Mouse (Mus musculus) intestine, postnatal 0 days (tissue): Measurements from ENCODE around the gene Hsd17b3. TPM values are rescaled to one million over a fixed set of nuclear protein-coding genes. Genes with fewer than 3 reads are reported as not detected.

ENCODE experiments used
- ATAC-seq: fragments of 200-750 bp; cut with Nextera tagmentation; 2 replicates; pipeline ENCODE4 v1.8.0; 2017; ENCODE audit warnings: mild to moderate bottlenecking, moderate TSS enrichment, moderate library complexity
- H3K27ac ChIP-seq: fragments of 300-500 bp; sonication (generic); 2 replicates; pipeline ENCODE4 v1.5.1; 2014; ENCODE audit warnings: mild to moderate bottlenecking, low read depth, low read length, moderate library complexity
- H3K27me3 ChIP-seq: fragments of 300-500 bp; sonication (generic); replicated peaks from 2 replicates; pipeline ENCODE4 v1.6.1; 2014; ENCODE audit warnings: low read length, mixed read lengths; ENCODE audit not compliant: control insufficient read depth, insufficient read depth
- H3K36me3 ChIP-seq: fragments of 300-500 bp; sonication (generic); 2 replicates; pipeline ENCODE4 v1.6.1; 2014; ENCODE audit warnings: mild to moderate bottlenecking, moderate library complexity; ENCODE audit not compliant: control insufficient read depth, insufficient read depth
- H3K4me1 ChIP-seq: fragments of 300-500 bp; sonication (generic); replicated peaks from 2 replicates; pipeline ENCODE4 v1.6.1; 2014; ENCODE audit warnings: antibody characterized with exemption, low read length, mixed read lengths; ENCODE audit not compliant: control insufficient read depth, insufficient read depth
- H3K4me2 ChIP-seq: fragments of 300-500 bp; sonication (generic); replicated peaks from 2 replicates; pipeline ENCODE4 v1.6.1; 2014; ENCODE audit warnings: low read depth, mild to moderate bottlenecking, moderate library complexity
- H3K4me3 ChIP-seq: fragments of 300-500 bp; sonication (generic); 2 replicates; pipeline ENCODE4 v1.5.1; 2014; ENCODE audit warnings: low read depth, low read length
- H3K9ac ChIP-seq: fragments of 300-500 bp; sonication (generic); 2 replicates; pipeline ENCODE4 v1.6.1; 2014; ENCODE audit warnings: mild to moderate bottlenecking, low read depth, low read length
- H3K9me3 ChIP-seq: fragments of 300-500 bp; sonication (generic); 2 replicates; pipeline ENCODE4 v1.6.1; 2016; ENCODE audit warnings: mixed run types; ENCODE audit not compliant: control insufficient read depth
- CTCF ChIP-seq: sonication (generic); IDR thresholded peaks from 2 replicates; pipeline ENCODE4 v1.5.1; 2016; ENCODE audit warnings: low read depth, mild to moderate bottlenecking, control low read depth, antibody characterized with exemption, moderate library complexity
- WGBS: fragments of 180-500 bp; shearing (Covaris S2); extraction: QIAGEN DNeasy Blood & Tissue Kit; methylation state at CpG from one replicate; pipeline ENCODE4 v1.1.7; 2014; 5-methylcytosine and 5-hydroxymethylcytosine counted together
- polyA plus RNA-seq: library from polyadenylated mRNA; unstranded; fragments of >200 nt; fragmentation: Nextera tagmentation; extraction: Ambion mirVana; gene quantifications from 2 replicates; pipeline ENCODE4 v1.2.1, GENCODE M21; 2015

The Hsd17b3 gene
- polyA plus RNA-seq, 1 experiment from 2014 or later: 0.31 TPM

GRCm38 (mm10) chr13:64091006-64091405, 2.0 kb upstream of the Hsd17b3 start:
- 84% methylated on average over 7 of the region's 7 CpGs for WGBS
- TF ChIP-seq CTCF: no peak
- Histone ChIP-seq H3K36me3 (no peaks in the 10 kb centered on the region), H3K27ac (no peak overlapping the region), H3K27me3 (no peaks in the 10 kb centered on the region), H3K4me2 (no peak overlapping the region), H3K9me3 (no peaks in the 10 kb centered on the region), H3K9ac (no peak overlapping the region), H3K4me1 (no peaks in the 10 kb centered on the region), H3K4me3 (no peak overlapping the region)
- ATAC-seq: no peak

GRCm38 (mm10) chr13:64090278-64090677, 1.2 kb upstream of the Hsd17b3 start:
- Histone ChIP-seq H3K4me2 (no peak overlapping the region), H3K4me3 (no peak overlapping the region), H3K27me3 (no peaks in the 10 kb centered on the region), H3K27ac (no peak overlapping the region), H3K9ac (no peak overlapping the region), H3K9me3 (no peaks in the 10 kb centered on the region), H3K4me1 (no peaks in the 10 kb centered on the region), H3K36me3 (no peaks in the 10 kb centered on the region)
- 54% methylated on average over 5 of the region's 5 CpGs for WGBS
- no peak for ATAC-seq
- no peak for TF ChIP-seq CTCF

- WGBS: 73% methylated on average over 7 of the region's 7 CpGs
- Histone ChIP-seq H3K9me3 (no peaks in the 10 kb centered on the region), H3K27ac (no peak overlapping the region), H3K4me2 (no peak overlapping the region), H3K9ac (no peak overlapping the region), H3K4me1 (no peaks in the 10 kb centered on the region), H3K4me3 (no peak overlapping the region), H3K36me3 (no peaks in the 10 kb centered on the region), H3K27me3 (no peaks in the 10 kb centered on the region)
- no peak for TF ChIP-seq CTCF
- no peak for ATAC-seq
Observed at GRCm38 (mm10) chr13:64088057-64088456, 973 bp downstream of the Hsd17b3 start.

GRCm38 (mm10) chr13:64086036-64086435, 3.0 kb downstream of the Hsd17b3 start:
- Histone ChIP-seq H3K4me1 (no peaks in the 10 kb centered on the region), H3K9me3 (no peaks in the 10 kb centered on the region), H3K27ac (no peak overlapping the region), H3K27me3 (no peaks in the 10 kb centered on the region), H3K4me3 (no peak overlapping the region), H3K36me3 (no peaks in the 10 kb centered on the region), H3K4me2 (no peak overlapping the region), H3K9ac (no peak overlapping the region)
- 84% methylated on average over 5 of the region's 5 CpGs for whole genome bisulfite sequencing
- ATAC-seq: no peak
- no peak for TF ChIP-seq CTCF

- Histone ChIP-seq H3K9me3 (no peaks in the 10 kb centered on the region), H3K4me3 (no peak overlapping the region), H3K4me2 (no peak overlapping the region), H3K27ac (no peak overlapping the region), H3K27me3 (no peaks in the 10 kb centered on the region), H3K36me3 (no peaks in the 10 kb centered on the region), H3K4me1 (no peaks in the 10 kb centered on the region), H3K9ac (no peak overlapping the region)
- no peak for TF ChIP-seq CTCF
- ATAC-seq: no peak
- WGBS: 86% methylated on average over 3 of the region's 3 CpGs
Observed at GRCm38 (mm10) chr13:64083331-64083730, 5.7 kb downstream of the Hsd17b3 start.

- no peaks in the 10 kb centered on the region for H3K27me3 ChIP-seq
- WGBS: 62% methylated on average over 16 of the region's 16 CpGs
- no peak for TF ChIP-seq CTCF
- no peak for ATAC-seq
- H3K9me3 ChIP-seq: no peaks in the 10 kb centered on the region
- no peaks in the 10 kb centered on the region for H3K4me1 ChIP-seq
- H3K9ac ChIP-seq: no peak overlapping the region; the same call in 1 of the 2 replicates
- H3K36me3 ChIP-seq: no peaks in the 10 kb centered on the region
- no peak overlapping the region for H3K4me2 ChIP-seq
- no peak overlapping the region for H3K4me3 ChIP-seq
- no peak overlapping the region for H3K27ac ChIP-seq
Observed at GRCm38 (mm10) chr13:64081012-64081919, 7.8 kb downstream of the Hsd17b3 start.
